ENCODE assay signal across 19 mouse cellular contexts in genomic region chr16:30209264-30209663, GRCm38 (mm10). TPM values are rescaled to one million over a fixed set of nuclear protein-coding genes. Genes with fewer than 3 reads are reported as not detected.
DNase-seq lines count a peak whose midpoint lies in the region; ATAC-seq and TF ChIP-seq lines count a peak whose summit lies in the region.
"Had no signal": no experiment of that assay in that cellular context is flagged by ENCODE, and none has a peak within 500 bp of the region (broad histone marks: within the 10 kb centered on the region; RNA-seq: fewer than 3 reads in every experiment).

No protein-coding gene starts in this region.

- no peak overlapping the region for H3K27ac ChIP-seq in intestine, postnatal 0 days (ENCODE audit: low read depth, low read length)
- no peak overlapping the region for H3K27ac ChIP-seq in intestine, embryonic 15.5 days
- H3K27ac ChIP-seq in lung, embryonic 14.5 days (ENCODE audit: low read depth): no peak overlapping the region
- H3K27ac ChIP-seq in ES-Bruce4 (ENCODE audit: insufficient read depth, low read length): no peak overlapping the region
- H3K27ac ChIP-seq: hindbrain, embryonic 13.5 days; limb, embryonic 12.5 days; midbrain, embryonic 10.5 days had no signal

- H3K4me3 ChIP-seq in intestine, postnatal 0 days (ENCODE audit: low read depth, low read length): no peak overlapping the region
- no peak overlapping the region for H3K4me3 ChIP-seq in intestine, embryonic 15.5 days (replicated peaks)
- no peak overlapping the region for H3K4me3 ChIP-seq in lung, embryonic 14.5 days (ENCODE audit: low read depth, low read length)
- H3K4me3 ChIP-seq in ES-Bruce4 (ENCODE audit: low read depth, low read length): no peak overlapping the region
- H3K4me3 ChIP-seq: hindbrain, embryonic 13.5 days; limb, embryonic 12.5 days; midbrain, embryonic 10.5 days had no signal

- no peak overlapping the region for H3K9ac ChIP-seq in intestine, postnatal 0 days (ENCODE audit: low read depth, low read length)
- H3K9ac ChIP-seq in intestine, embryonic 15.5 days: no peak overlapping the region
- no peak overlapping the region for H3K9ac ChIP-seq in lung, embryonic 14.5 days
- H3K9ac ChIP-seq in ES-Bruce4 (ENCODE audit: low read depth, poor library complexity, severe bottlenecking): no peak overlapping the region
- H3K9ac ChIP-seq: hindbrain, embryonic 13.5 days; limb, embryonic 12.5 days had no signal

- no peak for TF ChIP-seq POLR2A in ES-Bruce4 (IDR thresholded peaks at IDR 0.05; ENCODE audit: insufficient read depth, low read length)

- no peaks in the 10 kb centered on the region for H3K9me3 ChIP-seq in intestine, postnatal 0 days (ENCODE audit: control insufficient read depth)
- H3K9me3 ChIP-seq in intestine, embryonic 15.5 days: no peaks in the 10 kb centered on the region
- no peaks in the 10 kb centered on the region for H3K9me3 ChIP-seq in lung, embryonic 14.5 days (ENCODE audit: low read depth, low read length)
- 0 out of 2 replicates have a peak, but pooled peaks cover 3% of the 10 kb centered on the region for H3K9me3 ChIP-seq in ES-Bruce4 (replicated peaks; ENCODE audit: control insufficient read depth, insufficient read depth, low read length, poor library complexity, severe bottlenecking)

- TF ChIP-seq CTCF in intestine, postnatal 0 days (IDR thresholded peaks at IDR 0.05; ENCODE audit: low read depth): peak; percentile 37; the same call in 1 of the 2 replicates
- peak; percentile 38 for TF ChIP-seq CTCF in lung, embryonic 14.5 days (IDR thresholded peaks at IDR 0.05; ENCODE audit: low read depth)
- TF ChIP-seq CTCF in ES-Bruce4 (IDR thresholded peaks at IDR 0.05; ENCODE audit: low read depth, low read length): peak; percentile 54

- no peak for TF ChIP-seq EP300 in ES-Bruce4 (IDR thresholded peaks at IDR 0.05; ENCODE audit: insufficient read depth, low read depth, low read length)

- H3K4me2 ChIP-seq in intestine, postnatal 0 days (replicated peaks; ENCODE audit: low read depth): no peak overlapping the region
- H3K4me2 ChIP-seq in intestine, embryonic 15.5 days (replicated peaks): no peak overlapping the region
- H3K4me2 ChIP-seq in lung, embryonic 14.5 days: no peak overlapping the region
- H3K4me2 ChIP-seq: hindbrain, embryonic 13.5 days; limb, embryonic 12.5 days had no signal

- H3K27me3 ChIP-seq in intestine, postnatal 0 days (replicated peaks; ENCODE audit: control insufficient read depth, insufficient read depth, low read length): no peaks in the 10 kb centered on the region
- H3K27me3 ChIP-seq in intestine, embryonic 15.5 days (replicated peaks): no peaks in the 10 kb centered on the region
- H3K27me3 ChIP-seq in lung, embryonic 14.5 days (ENCODE audit: insufficient read depth, low read length): no peaks in the 10 kb centered on the region
- H3K27me3 ChIP-seq in ES-Bruce4 (ENCODE audit: control insufficient read depth, insufficient read depth, low read length, poor library complexity, severe bottlenecking): no peaks in the 10 kb centered on the region
- H3K27me3 ChIP-seq: limb, embryonic 12.5 days had no signal

- WGBS in intestine, postnatal 0 days: 97% methylated on average over 1 of the region's 1 CpGs
- WGBS in intestine, embryonic 15.5 days: 92% methylated on average over 1 of the region's 1 CpGs
- 91% methylated on average over 1 of the region's 1 CpGs for WGBS in lung, embryonic 14.5 days

- no peaks in the 10 kb centered on the region for H3K4me1 ChIP-seq in intestine, postnatal 0 days (replicated peaks; ENCODE audit: control insufficient read depth, insufficient read depth, low read length)
- 0 out of 2 replicates have a peak, but pooled peaks cover 6% of the 10 kb centered on the region for H3K4me1 ChIP-seq in intestine, embryonic 15.5 days (replicated peaks)
- no peaks in the 10 kb centered on the region for H3K4me1 ChIP-seq in lung, embryonic 14.5 days (ENCODE audit: insufficient read depth)
- peaks cover 10% of the 10 kb centered on the region for H3K4me1 ChIP-seq in ES-Bruce4 (ENCODE audit: control insufficient read depth, insufficient read depth, low read length)

- H3K36me3 ChIP-seq in intestine, postnatal 0 days (ENCODE audit: control insufficient read depth, insufficient read depth): no peaks in the 10 kb centered on the region
- no peaks in the 10 kb centered on the region for H3K36me3 ChIP-seq in intestine, embryonic 15.5 days
- H3K36me3 ChIP-seq in lung, embryonic 14.5 days (ENCODE audit: insufficient read depth): no peaks in the 10 kb centered on the region
- no peaks in the 10 kb centered on the region for H3K36me3 ChIP-seq in ES-Bruce4 (ENCODE audit: control insufficient read depth, insufficient read depth, low read length, poor library complexity, severe bottlenecking)
- H3K36me3 ChIP-seq: hindbrain, embryonic 13.5 days; limb, embryonic 12.5 days; midbrain, embryonic 10.5 days had no signal

- no peak for DNase-seq in lung, embryonic 14.5 days
- no peak for DNase-seq in lung, postnatal 10 days
- peak; percentile 30 for DNase-seq in induced T-regulatory cell, adult 2 months (ENCODE audit: low read depth)
- DNase-seq in retina, embryonic 14.5 days (ENCODE audit: low spot score): no peak
- no peak for DNase-seq in thymus, adult 18-20 months
- DNase-seq: adrenal gland, adult 8-10 months; cerebellum, postnatal 10 days; embryo, embryonic 11 days; heart, adult 18-20 months; kidney, adult 11 months; layer of hippocampus, postnatal 36 days had no signal

- ATAC-seq in intestine, postnatal 0 days: no peak
- no peak for ATAC-seq in intestine, embryonic 15.5 days
- ATAC-seq in lung, embryonic 14.5 days (ENCODE audit: insufficient read depth): no peak
- ATAC-seq: forebrain, embryonic 14.5 days had no signal

RNA-seq across cellular contexts. Expression of gene Cpn2, which starts 58.0 kb away (rescaled TPM):
- polyA plus RNA-seq in intestine, postnatal 0 days (2015; fragmentation: Nextera tagmentation; extraction: Ambion mirVana): 0.08 and 0.09 TPM in 2 replicates
- 0.19 and 0.20 TPM in 2 replicates for polyA plus RNA-seq in intestine, embryonic 15.5 days (2015; fragmentation: Nextera tagmentation; extraction: Ambion mirVana)
- polyA plus RNA-seq in lung, embryonic 14.5 days (2014; fragmentation: Nextera tagmentation; extraction: Ambion mirVana): not detected in 2 replicates
- polyA plus RNA-seq in ES-Bruce4 (2011; ENCODE audit: insufficient read depth, insufficient read length, low read depth, missing spikeins): not detected in 2 replicates
- polyA plus RNA-seq: forebrain, embryonic 14.5 days; hindbrain, embryonic 13.5 days; limb, embryonic 12.5 days; lung, embryonic 16.5 days; midbrain, embryonic 10.5 days had no signal
